Comparison of ENCODE assay signal across 8 mouse cellular contexts in the genomic region with DNA sequence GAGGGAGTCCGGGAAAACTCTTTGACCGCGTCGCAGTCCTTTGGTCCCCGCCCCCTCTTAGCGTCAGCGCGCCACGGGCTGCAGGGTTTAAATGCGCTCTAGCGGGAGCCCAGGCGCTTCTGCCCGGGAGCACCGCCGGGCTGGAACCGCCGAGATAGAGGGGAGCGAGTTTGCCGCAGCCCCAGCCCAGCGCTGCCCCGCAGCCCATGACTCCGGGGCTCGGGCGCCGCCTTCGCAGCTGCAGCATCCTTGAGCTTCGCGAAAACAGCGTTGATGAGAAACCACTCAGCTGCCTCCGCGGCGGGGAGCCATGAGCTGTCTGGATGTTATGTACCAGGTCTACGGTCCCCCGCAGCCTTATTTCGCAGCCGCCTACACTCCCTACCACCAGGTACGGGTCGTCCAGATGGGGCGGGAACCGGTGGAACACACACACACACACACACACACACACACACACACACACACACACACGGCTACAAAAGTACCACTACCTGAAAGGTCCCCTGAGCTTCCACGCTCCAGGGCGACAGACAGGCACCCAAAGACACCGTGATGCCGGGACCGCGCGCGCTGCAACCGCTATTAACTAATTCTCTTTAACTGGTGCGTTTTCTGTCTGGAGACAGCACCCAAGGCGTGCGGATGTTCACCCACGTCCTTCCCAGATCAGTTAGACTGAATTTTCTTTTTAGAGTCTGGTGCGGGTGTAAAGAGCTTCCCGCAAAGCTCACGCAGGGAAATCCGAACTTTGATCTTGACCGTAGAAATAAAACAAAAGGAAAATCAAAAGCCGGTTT. TPM values are rescaled to one million over a fixed set of nuclear protein-coding genes. Genes with fewer than 3 reads are reported as not detected.
DNase-seq lines count a peak whose midpoint lies in the region; ATAC-seq lines count a peak whose summit lies in the region.

Gene Vgll2, plus strand, starts transcription at position 90 of the 800 bp plus-strand sequence.

- ATAC-seq in embryonic facial prominence, embryonic 12.5 days (ENCODE audit: insufficient number of reproducible peaks, insufficient read depth, low FRiP score, low TSS enrichment), result peak; percentile 72
- peak; percentile 88 for ATAC-seq in midbrain, embryonic 15.5 days (replicated peaks)

- peaks cover 59% of the 10 kb centered on the region for H3K27me3 ChIP-seq in embryonic facial prominence, embryonic 12.5 days
- peaks cover 79% of the 10 kb centered on the region for H3K27me3 ChIP-seq in midbrain, embryonic 15.5 days (replicated peaks)

- H3K9ac ChIP-seq in embryonic facial prominence, embryonic 12.5 days, result peak within 1 kb of the TSS; percentile 41
- peak within 1 kb of the TSS; percentile 20 for H3K9ac ChIP-seq in midbrain, embryonic 15.5 days

- whole genome bisulfite sequencing in embryonic facial prominence, embryonic 12.5 days, result under 1% methylated on average over 58 of the region's 60 CpGs
- under 1% methylated on average over 60 of the region's 60 CpGs for WGBS in midbrain, embryonic 15.5 days

- H3K9me3 ChIP-seq in embryonic facial prominence, embryonic 12.5 days, result no peaks in the 10 kb centered on the region
- no peaks in the 10 kb centered on the region for H3K9me3 ChIP-seq in midbrain, embryonic 15.5 days

- intact Hi-C loops in left cerebral cortex, postnatal 4 days (cut with DNase I), result loop anchor here (5.0 kb wide), 1 partner anchor 230 kb away; no protein-coding TSS in a partner anchor

- peaks cover 9% of the 10 kb centered on the region for H3K4me1 ChIP-seq in embryonic facial prominence, embryonic 12.5 days
- H3K4me1 ChIP-seq in midbrain, embryonic 15.5 days, result peaks cover 23% of the 10 kb centered on the region

- no peaks in the 10 kb centered on the region for H3K36me3 ChIP-seq in embryonic facial prominence, embryonic 12.5 days
- H3K36me3 ChIP-seq in midbrain, embryonic 15.5 days (replicated peaks), result no peaks in the 10 kb centered on the region

- no peak within 1 kb of the TSS for H3K27ac ChIP-seq in embryonic facial prominence, embryonic 12.5 days
- no peak within 1 kb of the TSS for H3K27ac ChIP-seq in midbrain, embryonic 15.5 days

- H3K4me3 ChIP-seq in embryonic facial prominence, embryonic 12.5 days, result peak within 1 kb of the TSS; percentile 45
- peak within 1 kb of the TSS; percentile 47 for H3K4me3 ChIP-seq in midbrain, embryonic 15.5 days

- peak; percentile 4 to 20 for DNase-seq in layer of hippocampus, postnatal 14 days (ENCODE audit: low spot score in 2 of 2)
- no peak for DNase-seq in layer of hippocampus, adult 9-11 months
- DNase-seq in heart, postnatal 4 days, result peak; percentile 28
- DNase-seq in left cerebral cortex, postnatal 4 days, result peak; percentile 46
- no peak for DNase-seq in c-Kit-positive CD71-positive TER-119-positive erythroid progenitor cells, embryonic 14.5 days (ENCODE audit: low spot score)
- DNase-seq in thymus, postnatal 14 days, result no peak

- peak within 1 kb of the TSS; percentile 86 for H3K4me2 ChIP-seq in embryonic facial prominence, embryonic 12.5 days (replicated peaks)
- H3K4me2 ChIP-seq in midbrain, embryonic 15.5 days, result peak within 1 kb of the TSS; percentile 95

RNA-seq across cellular contexts. Expression of gene Vgll2, which starts in this region (rescaled TPM):
- total RNA-seq in layer of hippocampus, postnatal 14 days (2021), result not detected
- polyA plus RNA-seq in embryonic facial prominence, embryonic 12.5 days (2016; fragmentation: Nextera tagmentation; extraction: Ambion mirVana), result 8.7 and 12.0 TPM in 2 replicates
- not detected for total RNA-seq in heart, postnatal 4 days (2021)
- total RNA-seq in left cerebral cortex, postnatal 4 days (2021), result not detected
- 0.78 and 1.8 TPM in 2 replicates for polyA plus RNA-seq in midbrain, embryonic 15.5 days (2015; fragmentation: Nextera tagmentation; extraction: Ambion mirVana)

Comparison
In these comparisons a context has a peak if more than half of its experiments do, and no peak if none do; other contexts are left out.
1. Peak in DNase-seq in layer of hippocampus, postnatal 14 days; RNA of the gene not detected or under 1 TPM.
2. Peak in DNase-seq in heart, postnatal 4 days; RNA of the gene not detected or under 1 TPM.
3. Peak in DNase-seq in left cerebral cortex, postnatal 4 days; RNA of the gene not detected or under 1 TPM.